Mouse (Mus musculus) urinary bladder, postnatal 14 days (tissue): Measurements from ENCODE around the gene Dnaaf3.
A peak's percentile ranks its signal among the peaks of the same experiment; 100 is the strongest.

Experiments used
- DNase-seq: peaks from one replicate; pipeline ENCODE4 v3.0.0; 2021; ENCODE audit warnings: low spot score

Gene Dnaaf3

GRCm38 (mm10) chr7:4498251-4498650 is 34.0 kb downstream of the Dnaaf3 start:
- DNase-seq, result peak; percentile 58

- no peak for DNase-seq
Observed at GRCm38 (mm10) chr7:4497271-4497903, 34.9 kb downstream of the Dnaaf3 start.

- no peak for DNase-seq
Observed at GRCm38 (mm10) chr7:4496468-4496867, 35.8 kb downstream of the Dnaaf3 start.

- no peak for DNase-seq
Observed at GRCm38 (mm10) chr7:4493991-4494390, 38.3 kb downstream of the Dnaaf3 start.

- DNase-seq, result no peak
Observed at GRCm38 (mm10) chr7:4492284-4493224, 39.7 kb downstream of the Dnaaf3 start.

GRCm38 (mm10) chr7:4491308-4491707 is 40.9 kb downstream of the Dnaaf3 start:
- DNase-seq, result peak; percentile 18

- no peak for DNase-seq
Observed at GRCm38 (mm10) chr7:4482281-4482680, 50.0 kb downstream of the Dnaaf3 start.

- peak; percentile 27 for DNase-seq
Observed at GRCm38 (mm10) chr7:4479674-4480073, 52.6 kb downstream of the Dnaaf3 start.

- no peak for DNase-seq
Observed at GRCm38 (mm10) chr7:4478796-4479291, 53.4 kb downstream of the Dnaaf3 start.

- peak; percentile 79 for DNase-seq
Observed at GRCm38 (mm10) chr7:4478021-4478795, 54.0 kb downstream of the Dnaaf3 start.

- no peak for DNase-seq
Observed at GRCm38 (mm10) chr7:4473940-4474339, 58.3 kb downstream of the Dnaaf3 start.
